Mouse (Mus musculus): ENCODE results near the gene Mindy1.

The Mindy1 gene

GRCm38 (mm10) chr3:95281216-95282126 is at the start of gene Mindy1, which contains the start of gene Prune1:
Mindy1 (plus strand) TSS chr3:95281345.
Prune1 (minus strand) TSS chr3:95282076.
- peak; percentile 97 to 99 for DNase-seq (ENCODE audit: low spot score in 2 of 2)

GRCm38 (mm10) chr3:95232771-95233170 is 48.4 kb upstream of the Mindy1 start:
- DNase-seq (ENCODE audit: low spot score in 2 of 2), result no peak

- no peak for DNase-seq (ENCODE audit: low spot score in 2 of 2)
Measured at GRCm38 (mm10) chr3:95233303-95233980, 47.7 kb upstream of the Mindy1 start.

GRCm38 (mm10) chr3:95235386-95236301 is 45.5 kb upstream of the Mindy1 start:
- no peak for DNase-seq (ENCODE audit: low spot score in 2 of 2)

- no peak for DNase-seq (ENCODE audit: low spot score in 2 of 2)
Measured at GRCm38 (mm10) chr3:95237541-95238099, 43.5 kb upstream of the Mindy1 start.

- no peak for DNase-seq (ENCODE audit: low spot score in 2 of 2)
Measured at GRCm38 (mm10) chr3:95239022-95239421, 42.1 kb upstream of the Mindy1 start.

GRCm38 (mm10) chr3:95239971-95240370 is 41.2 kb upstream of the Mindy1 start:
- no peak for DNase-seq (ENCODE audit: low spot score in 2 of 2)

- no peak for DNase-seq (ENCODE audit: low spot score in 2 of 2)
Measured at GRCm38 (mm10) chr3:95240900-95241299, 40.2 kb upstream of the Mindy1 start.

GRCm38 (mm10) chr3:95241498-95241897 is 39.6 kb upstream of the Mindy1 start, which contains the start of gene Gm128:
Gm128 (minus strand) TSS chr3:95241598.
- DNase-seq (ENCODE audit: low spot score in 2 of 2), result no peak

- DNase-seq (ENCODE audit: low spot score in 2 of 2), result no peak
Measured at GRCm38 (mm10) chr3:95243086-95243485, 38.1 kb upstream of the Mindy1 start.

- peak in 1 of 2 experiments; percentile 44 for DNase-seq (ENCODE audit: low spot score in 2 of 2)
Measured at GRCm38 (mm10) chr3:95246465-95247231, 34.5 kb upstream of the Mindy1 start.

GRCm38 (mm10) chr3:95247660-95248336 is 33.3 kb upstream of the Mindy1 start:
- no peak for DNase-seq (ENCODE audit: low spot score in 2 of 2)

- no peak for DNase-seq (ENCODE audit: low spot score in 2 of 2)
Measured at GRCm38 (mm10) chr3:95250361-95250760, 30.8 kb upstream of the Mindy1 start.

- no peak for DNase-seq (ENCODE audit: low spot score in 2 of 2)
Measured at GRCm38 (mm10) chr3:95250783-95251424, 30.2 kb upstream of the Mindy1 start, which contains the start of gene Bnipl. Bnipl (minus strand) TSS chr3:95251193.

- no peak for DNase-seq (ENCODE audit: low spot score in 2 of 2)
Measured at GRCm38 (mm10) chr3:95256931-95257330, 24.2 kb upstream of the Mindy1 start.

GRCm38 (mm10) chr3:95261975-95262374 is 19.2 kb upstream of the Mindy1 start:
- DNase-seq (ENCODE audit: low spot score in 2 of 2), result no peak

- peak; percentile 45 to 73 for DNase-seq (ENCODE audit: low spot score in 2 of 2)
Measured at GRCm38 (mm10) chr3:95263089-95263739, 17.9 kb upstream of the Mindy1 start.

GRCm38 (mm10) chr3:95264724-95265123 is 16.4 kb upstream of the Mindy1 start:
- no peak for DNase-seq (ENCODE audit: low spot score in 2 of 2)

- no peak for DNase-seq (ENCODE audit: low spot score in 2 of 2)
Measured at GRCm38 (mm10) chr3:95266052-95266451, 15.1 kb upstream of the Mindy1 start.
